Mouse (Mus musculus): ENCODE data around the gene Osbpl10.

DNA sequence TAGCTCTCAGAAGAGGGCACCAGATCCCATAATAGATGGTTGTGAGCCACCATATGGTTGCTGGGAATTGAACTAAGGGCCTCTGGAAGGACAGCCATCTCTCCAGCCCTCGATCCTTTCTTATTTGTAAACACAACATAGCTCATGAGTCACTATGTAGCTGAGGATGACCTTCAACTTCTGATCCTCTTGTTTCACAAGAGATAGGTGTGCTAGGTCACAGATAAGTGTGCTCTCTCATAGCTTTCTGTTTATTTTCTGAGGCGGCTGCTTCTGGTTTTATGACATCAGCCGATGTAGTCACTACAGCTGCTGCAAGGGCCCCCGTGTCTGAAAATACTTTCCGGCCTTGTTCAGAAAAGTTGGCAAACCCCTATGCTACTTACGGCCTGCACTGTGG is 64.2 kb downstream of the Osbpl10 start:
- no peak for TF ChIP-seq POLR2A (IDR thresholded peaks at IDR 0.05; ENCODE audit: borderline replicate concordance, extremely low read depth, low read depth, low read length)
- TF ChIP-seq CTCF (IDR thresholded peaks at IDR 0.05; ENCODE audit: insufficient read depth, low read length), result no peak

All from lung, adult 2 months (tissue).